Mouse (Mus musculus): ENCODE measurements at regions not wholly inside any gene's neighbourhood (a gene's known extent, or its start where the extent isn't known, plus 50 kb on each side); places are given as distances from the start of the nearest gene placed in this dataset.

DNA sequence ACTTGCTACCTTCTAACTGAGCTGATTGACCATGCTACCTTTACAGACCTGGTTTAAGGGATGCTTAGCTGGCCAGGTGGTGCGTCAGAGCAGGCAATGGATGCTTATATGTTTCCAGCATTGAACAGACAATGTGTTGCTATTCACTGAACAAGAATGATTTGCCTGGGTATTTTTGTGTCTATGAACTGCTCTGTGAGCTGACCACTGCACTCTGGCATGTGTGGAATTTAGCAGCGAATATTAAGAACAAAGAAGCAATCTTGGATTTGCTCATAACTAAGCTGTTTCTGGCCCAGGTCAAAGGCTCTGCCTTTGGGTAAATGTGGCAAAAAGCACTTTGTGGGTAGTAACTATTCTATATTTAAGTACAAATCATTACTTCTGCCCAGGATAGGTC is 58.3 kb upstream of the Ccdc39 start:
- no peak for DNase-seq (ENCODE audit: low spot score)

- DNase-seq (ENCODE audit: low spot score): no peak
Observed at GRCm38 (mm10) chr3:33903326-33903725, 59.2 kb upstream of the Ccdc39 start.

DNA sequence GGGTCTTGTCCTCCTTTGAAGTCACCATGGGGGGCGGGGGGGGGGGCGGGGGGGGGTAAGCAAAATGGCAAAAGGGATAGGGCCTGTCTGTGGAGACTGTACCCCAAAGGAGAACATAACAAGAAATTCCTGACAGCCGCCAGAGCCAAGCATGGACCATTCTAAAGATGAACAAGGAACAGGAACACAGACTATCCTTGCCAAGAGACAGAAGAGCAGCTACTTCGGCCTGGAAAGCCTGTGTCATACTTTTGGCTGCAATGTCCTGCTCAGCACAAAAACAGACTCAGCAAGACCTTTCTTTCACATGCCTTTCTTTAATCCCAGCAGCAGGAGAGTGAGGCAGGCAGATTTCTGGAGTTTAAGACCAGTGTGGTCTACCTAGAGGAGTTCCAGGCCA is 59.7 kb upstream of the Ccdc39 start:
- no peak for DNase-seq (ENCODE audit: low spot score)

DNA sequence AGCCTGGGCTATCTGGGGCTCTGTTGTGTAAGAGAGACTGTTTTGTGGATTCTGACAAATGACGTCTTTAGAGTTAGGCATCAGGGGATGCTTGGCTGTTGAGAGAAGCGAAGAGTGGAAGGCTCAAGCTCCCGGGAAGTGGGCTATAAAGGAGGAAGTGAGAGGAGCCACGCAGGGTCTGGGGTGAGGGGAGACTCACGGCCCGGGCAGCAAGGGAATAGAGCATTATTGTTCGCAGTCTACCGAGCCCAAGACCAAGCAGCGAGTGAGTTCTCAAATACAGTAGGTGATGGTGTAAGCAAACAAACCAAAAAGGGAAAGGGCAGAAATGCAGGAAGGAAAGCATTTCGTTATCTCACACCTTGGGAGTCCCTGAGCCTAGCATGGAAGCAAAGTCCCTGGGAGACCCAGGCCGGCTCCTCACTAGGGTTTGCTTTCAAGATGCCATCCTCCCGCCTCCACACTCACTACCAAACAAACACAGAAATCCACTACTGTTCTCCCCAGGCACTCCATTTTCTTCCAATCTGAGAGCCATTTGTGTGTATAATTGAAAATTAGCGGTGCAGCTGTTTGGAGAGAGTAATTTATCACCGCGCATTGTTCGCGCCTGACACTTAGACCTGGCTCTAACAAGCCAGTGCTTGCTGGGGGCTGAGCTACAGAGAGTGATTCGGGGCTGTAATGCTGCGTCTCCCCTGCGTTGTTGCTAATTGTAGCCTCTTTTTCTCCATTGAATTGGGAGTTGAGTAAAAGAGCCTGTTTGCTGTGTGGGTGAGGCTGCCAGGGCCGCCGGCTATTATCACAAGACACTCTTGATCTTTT is 61.0 kb upstream of the Ccdc39 start:
- peak; percentile 70 for DNase-seq (ENCODE audit: low spot score)

DNA sequence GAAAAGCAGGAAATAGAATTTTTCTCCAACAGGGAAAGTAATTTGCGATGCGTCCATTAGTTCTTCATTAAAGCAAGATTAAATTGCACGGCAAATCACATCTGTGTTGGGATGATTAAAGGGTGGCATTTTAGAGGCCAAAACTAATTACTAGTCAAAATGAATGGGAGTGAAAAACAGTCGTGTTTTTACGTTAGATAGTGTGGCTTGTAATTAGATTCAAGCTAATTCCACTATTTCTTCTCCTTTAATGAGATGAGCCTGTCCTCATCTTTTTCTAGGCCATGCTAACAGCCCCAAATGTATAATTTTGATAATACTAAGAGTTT is 61.5 kb upstream of the Ccdc39 start:
- no peak for DNase-seq (ENCODE audit: low spot score)

- DNase-seq (ENCODE audit: low spot score): no peak
Observed at GRCm38 (mm10) chr3:33907061-33907460, 63.0 kb upstream of the Ccdc39 start.

DNA sequence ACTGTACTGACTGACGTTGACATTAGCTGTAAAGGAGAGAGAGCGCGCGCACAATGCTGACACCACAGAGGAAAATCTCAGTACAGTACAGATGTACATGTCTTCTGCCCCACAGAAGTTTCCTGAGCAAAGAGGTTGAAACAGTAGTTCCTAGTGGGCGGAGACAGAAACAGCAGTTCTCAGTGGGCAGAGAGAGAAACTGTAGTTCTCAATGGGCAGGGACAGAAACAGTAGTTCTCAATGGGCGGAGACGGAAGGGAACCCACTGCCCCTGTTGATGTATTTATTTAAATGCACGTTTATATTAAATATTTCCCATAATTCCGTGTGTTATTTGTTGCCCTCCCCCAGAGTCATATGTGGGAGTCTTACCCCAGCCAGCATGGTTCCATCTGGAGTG is 67.4 kb upstream of the Ccdc39 start:
- DNase-seq (ENCODE audit: low spot score): no peak

DNA sequence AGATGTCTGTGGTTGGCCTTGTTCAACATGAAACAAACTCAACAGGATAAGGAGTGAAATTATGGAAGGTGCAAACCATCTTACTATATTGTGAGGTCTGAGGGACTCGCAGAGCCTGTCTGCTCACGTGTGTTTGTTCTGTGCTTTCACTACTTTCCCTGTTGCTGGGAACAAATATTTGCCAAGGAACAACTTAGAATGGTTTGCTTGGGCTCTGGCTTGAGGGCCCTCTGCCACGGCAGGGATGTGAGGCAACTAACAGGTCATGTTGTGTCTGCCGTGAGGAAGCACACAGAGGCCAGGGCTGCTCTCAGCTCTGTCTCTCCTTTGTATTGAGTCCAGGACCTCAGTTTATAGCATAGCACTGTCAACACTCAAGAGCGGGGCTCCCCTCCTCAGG is 69.4 kb upstream of the Ccdc39 start:
- DNase-seq (ENCODE audit: low spot score): no peak

GRCm38 (mm10) chr3:33914386-33914785 is 70.3 kb upstream of the Ccdc39 start:
- peak; percentile 20 for DNase-seq (ENCODE audit: low spot score)

- DNase-seq (ENCODE audit: low spot score): no peak
Observed at GRCm38 (mm10) chr3:33915777-33916176, 71.7 kb upstream of the Ccdc39 start.

- DNase-seq (ENCODE audit: low spot score): no peak
Observed at GRCm38 (mm10) chr3:33916318-33916717, 72.2 kb upstream of the Ccdc39 start.

DNA sequence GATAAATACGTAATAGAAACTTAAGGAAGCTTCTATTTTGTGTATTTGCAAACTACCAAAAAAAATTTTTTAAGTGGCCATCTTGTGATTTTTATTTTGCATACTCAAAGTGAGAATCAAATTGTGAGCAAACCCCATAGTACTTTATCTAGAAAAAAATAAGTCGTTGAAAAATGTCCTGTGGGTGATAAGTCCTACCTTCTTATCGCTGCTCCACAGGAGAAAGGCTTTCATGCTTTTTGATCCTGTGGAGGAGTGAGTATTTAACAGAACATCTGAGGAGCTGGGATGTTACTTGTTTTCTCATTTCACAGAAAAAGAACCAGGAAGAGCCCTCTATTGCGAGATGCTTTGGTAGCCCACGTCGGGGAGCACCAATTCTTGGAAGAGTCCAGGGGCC is 72.7 kb upstream of the Ccdc39 start:
- no peak for DNase-seq (ENCODE audit: low spot score)

GRCm38 (mm10) chr3:33918785-33919184 is 74.7 kb upstream of the Ccdc39 start:
- peak; percentile 85 for DNase-seq (ENCODE audit: low spot score)

DNA sequence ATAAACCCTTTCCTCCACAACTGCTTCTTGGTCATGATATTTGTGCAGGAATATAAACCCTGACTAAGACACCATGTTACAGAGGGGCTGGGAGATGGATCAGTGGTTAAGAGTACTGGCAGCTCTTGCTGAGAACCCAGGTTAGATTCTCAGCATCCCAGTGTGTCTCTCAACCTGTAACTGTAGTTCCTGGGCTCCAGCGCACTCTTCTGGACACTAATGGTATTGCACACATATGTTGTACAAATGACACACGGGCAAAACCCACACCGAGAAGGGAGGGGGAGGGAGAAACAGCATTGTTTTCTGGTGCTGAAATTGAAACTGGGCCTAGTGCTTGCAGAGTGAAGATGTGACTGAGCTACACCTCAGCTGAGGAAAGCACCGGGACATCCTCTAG is 81.0 kb upstream of the Ccdc39 start:
- DNase-seq (ENCODE audit: low spot score): peak; percentile 3

- peak; percentile 8 for DNase-seq (ENCODE audit: low spot score)
Observed at GRCm38 (mm10) chr3:33955064-33955463, 64.7 kb upstream of the Fxr1 start.

- peak; percentile 93 for DNase-seq (ENCODE audit: low spot score)
Observed at GRCm38 (mm10) chr3:33955854-33956624, 63.7 kb upstream of the Fxr1 start.

DNA sequence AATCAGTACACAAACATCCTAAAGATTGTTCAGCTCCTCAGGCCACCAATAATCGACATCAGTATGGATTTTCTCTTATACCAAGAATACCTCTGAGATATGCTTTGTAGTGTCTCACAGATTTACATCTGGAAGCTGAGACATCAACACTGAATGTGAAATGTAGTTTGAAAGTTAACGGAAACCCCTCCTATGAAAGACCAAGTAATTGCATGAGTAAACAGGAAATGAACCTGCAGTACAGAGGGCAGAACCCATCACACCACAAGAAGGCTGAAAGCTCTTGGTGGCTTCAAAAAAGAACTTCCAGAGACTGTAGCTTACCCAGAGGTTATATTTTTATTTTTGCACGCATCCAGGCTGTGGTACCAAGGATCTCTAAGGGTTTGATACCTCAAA is 63.1 kb upstream of the Fxr1 start:
- DNase-seq (ENCODE audit: low spot score): no peak

GRCm38 (mm10) chr3:33957676-33958075 is 62.1 kb upstream of the Fxr1 start:
- no peak for DNase-seq (ENCODE audit: low spot score)

DNA sequence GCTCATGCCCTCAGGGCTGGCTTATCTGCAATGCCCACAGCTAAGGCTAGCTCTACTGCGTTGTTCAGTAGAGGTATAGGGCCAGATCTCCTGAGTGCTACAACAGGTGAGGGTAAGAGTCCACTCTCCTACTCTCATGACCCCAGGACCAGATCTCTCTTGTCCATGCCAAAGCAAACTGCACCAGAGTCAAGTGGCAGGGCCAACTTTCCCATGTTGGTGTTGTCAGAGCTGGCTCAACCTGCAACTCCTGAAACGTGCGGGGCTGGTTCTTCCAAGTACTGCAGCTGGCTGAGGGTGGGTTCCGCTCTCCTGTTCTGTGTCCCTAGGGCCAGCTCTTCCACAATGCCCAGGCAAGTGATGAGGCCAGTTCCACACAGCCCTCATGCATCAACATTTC is 61.5 kb upstream of the Fxr1 start:
- DNase-seq (ENCODE audit: low spot score): no peak

GRCm38 (mm10) chr3:33960211-33960610 is 59.5 kb upstream of the Fxr1 start:
- peak; percentile 28 for DNase-seq (ENCODE audit: low spot score)

- DNase-seq (ENCODE audit: low spot score): no peak
Observed at GRCm38 (mm10) chr3:33962938-33963337, 56.8 kb upstream of the Fxr1 start.

- no peak for DNase-seq (ENCODE audit: low spot score)
Observed at GRCm38 (mm10) chr3:33967184-33967583, 52.6 kb upstream of the Fxr1 start.
